Comparison of ENCODE assay signal across 20 mouse cellular contexts in genomic region chr9:123930476-123930875, GRCm38 (mm10). TPM values are rescaled to one million over a fixed set of nuclear protein-coding genes. Genes with fewer than 3 reads are reported as not detected.
DNase-seq lines count a peak whose midpoint lies in the region; ATAC-seq and TF ChIP-seq lines count a peak whose summit lies in the region.
"Had no signal": no experiment of that assay in that cellular context is flagged by ENCODE, and none has a peak within 500 bp of the region (broad histone marks: within the 10 kb centered on the region; RNA-seq: fewer than 3 reads in every experiment).

No protein-coding gene starts in this region.

- no peak for TF ChIP-seq POLR2A in cortical plate, adult 2 months (IDR thresholded peaks at IDR 0.05; ENCODE audit: extremely low read depth, insufficient read depth, low read length)

- H3K4me3 ChIP-seq in heart, embryonic 13.5 days: no peak overlapping the region
- no peak overlapping the region for H3K4me3 ChIP-seq in stomach, embryonic 15.5 days (replicated peaks)
- H3K4me3 ChIP-seq in stomach, postnatal 0 days (ENCODE audit: low read depth, low read length): no peak overlapping the region
- H3K4me3 ChIP-seq in cortical plate, adult 2 months (ENCODE audit: insufficient read depth, low read length): no peak overlapping the region
- no peak overlapping the region for H3K4me3 ChIP-seq in macrophage (ENCODE audit: inconsistent target)
- H3K4me3 ChIP-seq: forebrain, embryonic 13.5 days; kidney, embryonic 15.5 days had no signal

- H3K9me3 ChIP-seq in heart, embryonic 13.5 days: no peaks in the 10 kb centered on the region
- H3K9me3 ChIP-seq in stomach, embryonic 15.5 days: no peaks in the 10 kb centered on the region
- no peaks in the 10 kb centered on the region for H3K9me3 ChIP-seq in stomach, postnatal 0 days (ENCODE audit: control insufficient read depth, low read length)
- H3K9me3 ChIP-seq: forebrain, embryonic 13.5 days; kidney, embryonic 15.5 days had no signal

- no peak for DNase-seq in heart, postnatal 14 days
- DNase-seq in stomach, postnatal 0 days (ENCODE audit: low spot score): no peak
- DNase-seq in frontal cortex, postnatal 10 days (ENCODE audit: low spot score in 2 of 2): no peak
- DNase-seq: adrenal gland, adult 8-10 months; cerebellum, adult 9-11 months; lung, postnatal 36 days; midbrain, embryonic 14.5 days; right cerebral cortex, adult 18-20 months had no signal

- TF ChIP-seq EP300 in stomach, postnatal 0 days (optimal IDR thresholded peaks at IDR 0.05): no peak

- no peak for TF ChIP-seq CTCF in stomach, postnatal 0 days (IDR thresholded peaks at IDR 0.05; ENCODE audit: low read depth)
- no peak for TF ChIP-seq CTCF in cortical plate, adult 2 months (IDR thresholded peaks at IDR 0.05; ENCODE audit: extremely low read depth, insufficient read depth, low read length)

- no peak for ATAC-seq in heart, embryonic 13.5 days (ENCODE audit: extremely low read depth, insufficient number of reproducible peaks, low FRiP score, low TSS enrichment)
- ATAC-seq in stomach, embryonic 15.5 days (ENCODE audit: insufficient read depth, low FRiP score, low read depth): no peak
- no peak for ATAC-seq in stomach, postnatal 0 days (ENCODE audit: low FRiP score, low TSS enrichment)
- no peak for ATAC-seq in activated CD4-positive, CD25-positive, alpha-beta regulatory T cell, adult 4 months
- ATAC-seq: forebrain, embryonic 13.5 days; inflammation-experienced regulatory T-cells, adult 6 months had no signal

- 67% methylated on average over 3 of the region's 3 CpGs for WGBS in heart, embryonic 13.5 days
- WGBS in stomach, embryonic 15.5 days: 76% methylated on average over 3 of the region's 3 CpGs
- WGBS in stomach, postnatal 0 days: 89% methylated on average over 3 of the region's 3 CpGs
- 70% methylated on average over 3 of the region's 3 CpGs for WGBS in macrophage (ENCODE audit: missing documents)

- 0 out of 2 replicates have a peak overlapping the region, but pooled peaks have one; percentile 0 for H3K27ac ChIP-seq in heart, embryonic 13.5 days (replicated peaks)
- H3K27ac ChIP-seq in stomach, embryonic 15.5 days: peak overlapping the region; percentile 35; the same call in 1 of the 2 replicates
- H3K27ac ChIP-seq in stomach, postnatal 0 days (replicated peaks): no peak overlapping the region; the same call in 1 of the 2 replicates
- peak overlapping the region; percentile 75; the same call in 1 of the 2 replicates for H3K27ac ChIP-seq in cortical plate, adult 2 months (ENCODE audit: insufficient read depth, low read length)
- peak overlapping the region; percentile 99 for H3K27ac ChIP-seq in macrophage
- H3K27ac ChIP-seq: forebrain, embryonic 13.5 days; kidney, embryonic 15.5 days had no signal

- H3K27me3 ChIP-seq in heart, embryonic 13.5 days (replicated peaks): no peaks in the 10 kb centered on the region
- H3K27me3 ChIP-seq in stomach, embryonic 15.5 days (replicated peaks): no peaks in the 10 kb centered on the region
- H3K27me3 ChIP-seq in stomach, postnatal 0 days (ENCODE audit: control insufficient read depth, insufficient read depth, low read length): no peaks in the 10 kb centered on the region
- H3K27me3 ChIP-seq: CH12.LX; forebrain, embryonic 13.5 days; kidney, embryonic 15.5 days had no signal

- peaks cover 33% of the 10 kb centered on the region for H3K4me1 ChIP-seq in heart, embryonic 13.5 days
- peaks cover 5% of the 10 kb centered on the region; the same call in 1 of the 2 replicates for H3K4me1 ChIP-seq in stomach, embryonic 15.5 days
- no peaks in the 10 kb centered on the region for H3K4me1 ChIP-seq in stomach, postnatal 0 days (replicated peaks; ENCODE audit: control insufficient read depth, insufficient read depth)
- H3K4me1 ChIP-seq in cortical plate, adult 2 months (ENCODE audit: control insufficient read depth, insufficient read depth, low read length): peaks cover 2% of the 10 kb centered on the region; the same call in 1 of the 2 replicates

- H3K9ac ChIP-seq in heart, embryonic 13.5 days: no peak overlapping the region
- H3K9ac ChIP-seq in stomach, embryonic 15.5 days: no peak overlapping the region
- no peak overlapping the region for H3K9ac ChIP-seq in stomach, postnatal 0 days (ENCODE audit: low read length)
- H3K9ac ChIP-seq: forebrain, embryonic 13.5 days; kidney, embryonic 15.5 days had no signal

- intact Hi-C loops in heart, postnatal 14 days (cut with DNase I): no loop called here

- H3K4me2 ChIP-seq in heart, embryonic 13.5 days: no peak overlapping the region
- no peak overlapping the region for H3K4me2 ChIP-seq in stomach, embryonic 15.5 days
- H3K4me2 ChIP-seq in stomach, postnatal 0 days (replicated peaks; ENCODE audit: low read depth): no peak overlapping the region
- H3K4me2 ChIP-seq: forebrain, embryonic 13.5 days; kidney, embryonic 15.5 days had no signal

- no peaks in the 10 kb centered on the region; the same call in 1 of the 2 replicates for H3K79me2 ChIP-seq in macrophage (ENCODE audit: inconsistent target)

- no peaks in the 10 kb centered on the region for H3K36me3 ChIP-seq in heart, embryonic 13.5 days
- H3K36me3 ChIP-seq in stomach, embryonic 15.5 days: no peaks in the 10 kb centered on the region
- H3K36me3 ChIP-seq in stomach, postnatal 0 days (ENCODE audit: control insufficient read depth, insufficient read depth, low read length): no peaks in the 10 kb centered on the region
- no peaks in the 10 kb centered on the region for H3K36me3 ChIP-seq in macrophage (ENCODE audit: inconsistent target)
- H3K36me3 ChIP-seq: kidney, embryonic 15.5 days had no signal

RNA-seq across cellular contexts. Expression of gene Ccr1, which starts 38.0 kb away (rescaled TPM):
- 1.2 and 1.4 TPM in 2 replicates for polyA plus RNA-seq in heart, embryonic 13.5 days (2015; fragmentation: Nextera tagmentation; extraction: Ambion mirVana)
- 1 to 10 TPM; 1.2 to 1.6 TPM for total RNA-seq in heart, postnatal 14 days (2021)
- 4.1 and 4.8 TPM in 2 replicates for polyA plus RNA-seq in stomach, embryonic 15.5 days (2015; fragmentation: Nextera tagmentation; extraction: Ambion mirVana)
- 3.9 TPM in 2 replicates for polyA plus RNA-seq in stomach, postnatal 0 days (2015; fragmentation: Nextera tagmentation; extraction: Ambion mirVana)
- polyA plus RNA-seq in cortical plate, adult 2 months (2012; rRNA removed): 0.33 and 0.34 TPM in 2 replicates
- total RNA-seq in macrophage (2018; cell fraction: chromatin; rRNA removed): 100 to 1,000 TPM in 1 of 26 experiments, 10 to 100 TPM in 15, 1 to 10 TPM in 10; 3.2 to 114 (median 15.1) TPM
- 100 to 1,000 TPM in 2 of 26 experiments, 10 to 100 TPM in 24; 12.2 to 163 (median 31.0) TPM for total RNA-seq in macrophage (2018; cell fraction: cytosol; rRNA removed)
- total RNA-seq in macrophage (2018; cell fraction: nucleus; rRNA removed): 100 to 1,000 TPM in 5 of 26 experiments, 10 to 100 TPM in 21; 15.0 to 152 (median 47.8) TPM
- polyA plus RNA-seq in macrophage (2018): 22.8 to 148 TPM (median 64.7 TPM) in 3 replicates
- polyA plus RNA-seq in activated CD4-positive, CD25-positive, alpha-beta regulatory T cell, adult 4 months (2017; shearing (Covaris generic)): under 1 TPM; 0.77 to 0.80 TPM

RNA-seq across cellular contexts. Expression of gene Ccr1l1, which starts 47.7 kb away (rescaled TPM):
- not detected in 2 replicates for polyA plus RNA-seq in heart, embryonic 13.5 days (2015; fragmentation: Nextera tagmentation; extraction: Ambion mirVana)
- total RNA-seq in heart, postnatal 14 days (2021): not detected
- not detected in 2 replicates for polyA plus RNA-seq in stomach, embryonic 15.5 days (2015; fragmentation: Nextera tagmentation; extraction: Ambion mirVana)
- polyA plus RNA-seq in stomach, postnatal 0 days (2015; fragmentation: Nextera tagmentation; extraction: Ambion mirVana): not detected in 2 replicates
- 0.10 and 0.13 TPM in 2 replicates for polyA plus RNA-seq in cortical plate, adult 2 months (2012; rRNA removed)
- total RNA-seq in macrophage (2018; cell fraction: chromatin; rRNA removed): 1 to 10 TPM in 20 of 26 experiments, under 1 TPM in 2, not detected in 4; 0.77 to 3.9 (median 1.5) TPM
- 1 to 10 TPM in 4 of 26 experiments, under 1 TPM in 22; 0.24 to 1.5 (median 0.67) TPM for total RNA-seq in macrophage (2018; cell fraction: cytosol; rRNA removed)
- total RNA-seq in macrophage (2018; cell fraction: nucleus; rRNA removed): 1 to 10 TPM in 23 of 26 experiments, under 1 TPM in 3; 0.79 to 4.5 (median 2.0) TPM
- 0.27 to 1.4 TPM (median 1.0 TPM) in 3 replicates for polyA plus RNA-seq in macrophage (2018)
- polyA plus RNA-seq in activated CD4-positive, CD25-positive, alpha-beta regulatory T cell, adult 4 months (2017; shearing (Covaris generic)): not detected
- total RNA-seq: adrenal gland, adult 8-10 months; gastrocnemius, adult 8-10 months; hematopoietic stem cell, adult 5-6 weeks; left cerebral cortex, postnatal 10 days had no signal
- polyA plus RNA-seq: forebrain, embryonic 13.5 days; inflammation-experienced regulatory T-cells, adult 6 months; kidney, embryonic 15.5 days; midbrain, embryonic 14.5 days had no signal
